Mouse (Mus musculus): ENCODE results near the gene Smpd4. TPM values are rescaled to one million over a fixed set of nuclear protein-coding genes. Genes with fewer than 3 reads are reported as not detected.
"Not testable (repeated sequence)": the region's sequence is repeated elsewhere in the genome, so short reads cannot be mapped to it uniquely, and the experiment has no call there.

The Smpd4 gene
- 26.8 and 27.5 TPM in 2 replicates for polyA plus RNA-seq (2015; fragmentation: Nextera tagmentation; extraction: Ambion mirVana)

- Histone ChIP-seq H3K4me2 (replicated peaks) (peak within 1 kb of the TSS; percentile 64), H3K9me3 (no peaks in the 10 kb centered on the region), H3K27ac (peak within 1 kb of the TSS; percentile 23; the same call in 1 of the 2 replicates), H3K27me3 (replicated peaks) (no peaks in the 10 kb centered on the region), H3K4me1 (replicated peaks) (peaks cover 14% of the 10 kb centered on the region), H3K4me3 (replicated peaks) (peak within 1 kb of the TSS; percentile 97), H3K9ac (peak within 1 kb of the TSS; percentile 92), H3K36me3 (no peaks in the 10 kb centered on the region)
- ATAC-seq: peak; percentile 82
- WGBS: 2% methylated on average over 60 of the region's 60 CpGs
These were observed at the start of gene Smpd4 for GRCm38 (mm10) chr16:17619198-17620105. Gene Smpd4 (plus strand): TSS chr16:17619354.

GRCm38 (mm10) chr16:17575870-17576824 is 43.0 kb upstream of the Smpd4 start:
- H3K27me3 ChIP-seq (replicated peaks): peaks cover 3% of the 10 kb centered on the region; the same call in 1 of the 2 replicates
- no peaks in the 10 kb centered on the region for H3K4me1 ChIP-seq (replicated peaks)
- WGBS: 14% methylated on average over 45 of the region's 45 CpGs
- H3K36me3 ChIP-seq: no peaks in the 10 kb centered on the region
- H3K4me2 ChIP-seq (replicated peaks): peak overlapping the region; percentile 94
- H3K27ac ChIP-seq: peak overlapping the region; percentile 44; the same call in 1 of the 2 replicates
- H3K9ac ChIP-seq: peak overlapping the region; percentile 73
- peak overlapping the region; percentile 63 for H3K4me3 ChIP-seq (replicated peaks)
- no peaks in the 10 kb centered on the region for H3K9me3 ChIP-seq
- ATAC-seq: peak; percentile 93

- 0 out of 2 replicates have a peak overlapping the region, but pooled peaks have one; percentile 44 for H3K27ac ChIP-seq
- ATAC-seq: no peak
These were observed 42.3 kb upstream of the Smpd4 start for GRCm38 (mm10) chr16:17576825-17577215.

GRCm38 (mm10) chr16:17583064-17583463 is 36.1 kb upstream of the Smpd4 start, which contains the start of gene Slc7a4:
Gene Slc7a4 (minus strand): TSS chr16:17583214.
- H3K9ac ChIP-seq: no peak within 1 kb of the TSS
- no peaks in the 10 kb centered on the region for H3K4me1 ChIP-seq (replicated peaks)
- no peak within 1 kb of the TSS for H3K4me2 ChIP-seq (replicated peaks)
- H3K27me3 ChIP-seq (replicated peaks): no peaks in the 10 kb centered on the region
- H3K36me3 ChIP-seq: no peaks in the 10 kb centered on the region
- no peaks in the 10 kb centered on the region for H3K9me3 ChIP-seq
- WGBS: 17% methylated on average over 8 of the region's 8 CpGs
- no peak within 1 kb of the TSS for H3K27ac ChIP-seq
- H3K4me3 ChIP-seq (replicated peaks): no peak within 1 kb of the TSS
- no peak for ATAC-seq

More at GRCm38 (mm10) chr16:17576825-17577215, 42.3 kb upstream of the Smpd4 start:
- Histone ChIP-seq H3K9me3 (no peaks in the 10 kb centered on the region), H3K36me3 (no peaks in the 10 kb centered on the region), H3K4me1 (replicated peaks) (no peaks in the 10 kb centered on the region), H3K4me2 (replicated peaks) (peak overlapping the region; percentile 94), H3K27me3 (replicated peaks) (peaks cover 3% of the 10 kb centered on the region; the same call in 1 of the 2 replicates), H3K4me3 (replicated peaks) (peak overlapping the region; percentile 63), H3K9ac (peak overlapping the region; percentile 73)
- WGBS: 15% methylated on average over 8 of the region's 8 CpGs

- 89% methylated on average over 7 of the region's 7 CpGs for WGBS
- H3K27ac ChIP-seq: no peak overlapping the region
- no peak for ATAC-seq
These were observed 34.6 kb upstream of the Smpd4 start for GRCm38 (mm10) chr16:17584555-17584954.

GRCm38 (mm10) chr16:17590731-17591130 is 28.4 kb upstream of the Smpd4 start:
- Histone ChIP-seq H3K4me2 (replicated peaks) (no peak overlapping the region), H3K27me3 (replicated peaks) (no peaks in the 10 kb centered on the region), H3K9me3 (0 out of 2 replicates have a peak, but pooled peaks cover 3% of the 10 kb centered on the region), H3K4me3 (replicated peaks) (no peak overlapping the region), H3K27ac (no peak overlapping the region), H3K36me3 (no peaks in the 10 kb centered on the region), H3K4me1 (replicated peaks) (no peaks in the 10 kb centered on the region), H3K9ac (no peak overlapping the region)
- WGBS: 22% methylated on average over 2 of the region's 2 CpGs
- no peak for ATAC-seq

More at GRCm38 (mm10) chr16:17584555-17584954, 34.6 kb upstream of the Smpd4 start:
- H3K9me3 ChIP-seq: 0 out of 2 replicates have a peak, but pooled peaks cover 3% of the 10 kb centered on the region
- H3K4me3 ChIP-seq (replicated peaks): no peak overlapping the region
- H3K9ac ChIP-seq: no peak overlapping the region
- no peaks in the 10 kb centered on the region for H3K36me3 ChIP-seq
- no peaks in the 10 kb centered on the region for H3K4me1 ChIP-seq (replicated peaks)
- no peaks in the 10 kb centered on the region for H3K27me3 ChIP-seq (replicated peaks)
- no peak overlapping the region for H3K4me2 ChIP-seq (replicated peaks)

GRCm38 (mm10) chr16:17600944-17601562 is 18.1 kb upstream of the Smpd4 start:
- Histone ChIP-seq H3K27ac (no peak overlapping the region), H3K4me1 (replicated peaks) (no peaks in the 10 kb centered on the region), H3K9me3 (no peaks in the 10 kb centered on the region), H3K9ac (no peak overlapping the region), H3K36me3 (no peaks in the 10 kb centered on the region), H3K27me3 (replicated peaks) (no peaks in the 10 kb centered on the region), H3K4me2 (replicated peaks) (no peak overlapping the region), H3K4me3 (replicated peaks) (no peak overlapping the region)
- no peak for ATAC-seq
- WGBS: 54% methylated on average over 3 of the region's 3 CpGs

GRCm38 (mm10) chr16:17604941-17605340 is 14.2 kb upstream of the Smpd4 start:
- WGBS: 69% methylated on average over 4 of the region's 4 CpGs
- Histone ChIP-seq H3K36me3 (no peaks in the 10 kb centered on the region), H3K4me2 (replicated peaks) (no peak overlapping the region), H3K4me3 (replicated peaks) (no peak overlapping the region), H3K27ac (no peak overlapping the region), H3K9ac (no peak overlapping the region), H3K4me1 (replicated peaks) (no peaks in the 10 kb centered on the region), H3K9me3 (no peaks in the 10 kb centered on the region), H3K27me3 (replicated peaks) (no peaks in the 10 kb centered on the region)
- no peak for ATAC-seq

- Histone ChIP-seq H3K4me2 (replicated peaks) (no peak overlapping the region), H3K27ac (no peak overlapping the region), H3K9ac (no peak overlapping the region), H3K27me3 (replicated peaks) (no peaks in the 10 kb centered on the region), H3K4me1 (replicated peaks) (no peaks in the 10 kb centered on the region), H3K4me3 (replicated peaks) (no peak overlapping the region), H3K36me3 (no peaks in the 10 kb centered on the region), H3K9me3 (no peaks in the 10 kb centered on the region)
- no peak for ATAC-seq
- 79% methylated on average over 5 of the region's 5 CpGs for WGBS
These were observed 13.5 kb upstream of the Smpd4 start for GRCm38 (mm10) chr16:17605684-17606083.

- ATAC-seq: no peak
- H3K9ac ChIP-seq: no peak overlapping the region
- WGBS: 67% methylated on average over 4 of the region's 4 CpGs
- no peaks in the 10 kb centered on the region for H3K4me1 ChIP-seq (replicated peaks)
- no peak overlapping the region for H3K4me2 ChIP-seq (replicated peaks)
- H3K27me3 ChIP-seq (replicated peaks): no peaks in the 10 kb centered on the region
- no peak overlapping the region for H3K4me3 ChIP-seq (replicated peaks)
- H3K9me3 ChIP-seq: no peaks in the 10 kb centered on the region
- H3K27ac ChIP-seq: no peak overlapping the region
- no peaks in the 10 kb centered on the region for H3K36me3 ChIP-seq
These were observed 7.8 kb upstream of the Smpd4 start for GRCm38 (mm10) chr16:17611383-17611782.

GRCm38 (mm10) chr16:17614740-17615139 is 4.4 kb upstream of the Smpd4 start:
- H3K4me1 ChIP-seq (replicated peaks); H3K9ac ChIP-seq; ATAC-seq; H3K9me3 ChIP-seq; H3K4me3 ChIP-seq (replicated peaks); H3K36me3 ChIP-seq; H3K27ac ChIP-seq; H3K27me3 ChIP-seq (replicated peaks); H3K4me2 ChIP-seq (replicated peaks): not testable (repeated sequence)
- WGBS: 88% methylated on average over 6 of the region's 6 CpGs

All from intestine, embryonic 15.5 days (tissue).